Mouse (Mus musculus): ENCODE data around the gene Sfxn1. TPM values are rescaled to one million over a fixed set of nuclear protein-coding genes. Genes with fewer than 3 reads are reported as not detected.

The Sfxn1 gene
- polyA plus RNA-seq, 1 experiment from 2014 or later, result 21.0 TPM

DNA sequence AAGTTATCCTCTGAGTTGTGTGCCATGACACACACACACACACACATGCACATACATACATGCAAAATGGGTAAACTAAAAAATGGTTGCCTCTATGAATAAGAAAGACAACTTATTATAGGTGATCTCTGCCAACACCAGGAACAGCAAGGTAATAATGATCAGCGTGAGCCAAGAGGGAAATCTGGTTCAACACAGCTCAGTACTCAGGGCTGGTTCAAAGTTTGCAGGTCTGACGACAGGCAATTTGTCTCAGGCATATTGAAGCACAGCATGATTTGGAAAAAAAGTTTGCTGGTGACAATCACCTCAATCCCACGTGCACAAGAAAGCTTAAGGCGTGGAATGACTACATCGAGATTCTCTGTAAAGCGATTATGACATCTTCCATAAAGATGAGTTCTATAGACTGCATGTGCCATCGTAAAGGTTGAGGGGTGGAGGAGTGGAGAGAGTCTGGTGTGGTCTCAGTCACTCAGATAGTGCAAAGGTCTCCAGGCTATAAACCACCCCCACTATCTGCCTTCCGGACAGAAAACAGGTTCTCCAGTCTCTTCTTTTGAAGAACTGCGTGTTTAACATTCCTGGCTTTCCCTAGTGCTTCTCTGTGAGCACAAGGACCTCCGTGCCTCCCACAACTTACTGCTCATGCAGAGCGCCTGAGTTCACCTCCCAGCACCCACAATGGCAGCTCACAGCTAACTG, 6.0 kb downstream of the Sfxn1 start:
- WGBS, result 58% methylated on average over 11 of the region's 11 CpGs
- H3K27ac ChIP-seq, result no peak overlapping the region
- H3K27me3 ChIP-seq, result no peaks in the 10 kb centered on the region
- no peaks in the 10 kb centered on the region for H3K36me3 ChIP-seq
- no peak overlapping the region for H3K4me2 ChIP-seq
- H3K4me3 ChIP-seq, result no peak overlapping the region
- no peaks in the 10 kb centered on the region for H3K9me3 ChIP-seq (replicated peaks)
- H3K4me1 ChIP-seq (replicated peaks), result peaks cover 44% of the 10 kb centered on the region
- no peak for ATAC-seq (replicated peaks; ENCODE audit: insufficient number of reproducible peaks, insufficient read depth, low FRiP score, low read depth)
- H3K9ac ChIP-seq, result no peak overlapping the region

DNA sequence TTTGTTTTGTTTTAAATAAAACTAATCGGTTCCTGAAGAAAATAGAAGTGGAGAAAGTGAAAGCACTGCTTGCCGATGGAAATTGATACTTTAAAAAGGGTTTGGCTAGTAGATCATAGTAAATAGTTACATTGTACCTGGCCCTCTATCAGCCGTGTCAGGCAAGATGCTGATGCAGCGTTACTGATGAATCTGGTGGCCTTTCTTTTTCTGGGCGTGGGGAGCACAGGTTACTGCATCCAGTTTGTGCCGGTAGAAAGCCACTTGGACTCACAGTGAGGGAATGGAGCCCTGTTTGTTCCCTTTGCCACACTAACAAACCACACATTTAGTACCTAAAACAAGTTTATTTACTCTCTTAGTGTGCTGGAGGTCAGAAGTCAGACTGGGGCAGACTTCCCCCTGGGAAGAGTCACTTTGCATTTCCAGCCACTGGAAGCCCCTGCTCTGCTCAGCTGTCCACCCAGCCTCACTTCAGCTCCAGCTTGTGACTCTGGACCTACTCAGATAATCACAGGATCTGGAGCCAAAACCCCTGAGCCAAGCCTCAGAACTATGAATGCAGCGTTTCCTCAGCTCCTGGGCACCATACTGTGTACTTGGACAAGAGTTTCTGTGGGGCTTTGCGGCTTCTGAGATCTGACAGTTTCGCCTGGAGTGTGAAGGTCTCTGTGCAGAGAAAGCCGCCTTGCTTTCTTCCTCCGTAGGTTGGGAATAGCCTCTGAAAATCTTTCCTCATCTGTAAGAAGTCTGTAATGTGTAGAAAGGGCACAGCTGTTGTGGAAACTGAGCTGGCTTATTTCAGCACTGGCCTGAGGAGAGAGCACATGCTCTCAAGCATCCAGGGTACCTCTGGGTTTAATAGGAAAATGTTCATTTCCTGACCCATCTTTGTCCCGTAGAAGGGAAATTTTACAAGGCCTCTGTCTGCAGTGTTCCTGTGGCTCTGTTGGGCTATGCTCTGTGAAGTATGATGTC, 8.4 kb downstream of the Sfxn1 start:
- Histone ChIP-seq H3K27me3 (no peaks in the 10 kb centered on the region), H3K27ac (peak overlapping the region; percentile 14; the same call in 1 of the 2 replicates), H3K4me1 (replicated peaks) (peaks cover 45% of the 10 kb centered on the region), H3K36me3 (no peaks in the 10 kb centered on the region), H3K9me3 (replicated peaks) (no peaks in the 10 kb centered on the region), H3K4me3 (no peak overlapping the region), H3K4me2 (no peak overlapping the region), H3K9ac (no peak overlapping the region)
- ATAC-seq (replicated peaks; ENCODE audit: insufficient number of reproducible peaks, insufficient read depth, low FRiP score, low read depth), result no peak
- WGBS, result 61% methylated on average over 12 of the region's 12 CpGs

DNA sequence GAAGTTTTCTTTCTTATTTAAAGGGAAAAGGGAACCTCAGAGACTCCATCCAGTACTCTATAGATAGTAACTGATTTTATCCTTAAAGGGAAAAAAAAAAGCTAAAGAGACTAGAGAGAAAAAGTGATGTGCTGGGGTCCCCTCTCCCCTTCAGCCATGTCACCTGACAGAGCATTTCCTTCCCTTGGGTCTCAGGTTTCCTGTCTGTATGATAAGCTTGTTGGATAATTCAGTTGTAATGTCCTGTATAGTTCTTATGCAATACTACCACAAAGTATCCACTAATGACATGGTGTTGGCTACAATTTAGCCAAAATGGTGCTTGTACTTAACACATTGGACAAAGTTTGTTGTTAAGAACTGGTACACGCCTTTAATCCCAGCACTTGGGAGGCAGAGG, 9.1 kb downstream of the Sfxn1 start:
- no peak overlapping the region for H3K4me3 ChIP-seq
- whole genome bisulfite sequencing, result 83% methylated on average over 1 of the region's 1 CpGs
- H3K27ac ChIP-seq, result 0 out of 2 replicates have a peak overlapping the region, but pooled peaks have one; percentile 14
- peaks cover 43% of the 10 kb centered on the region for H3K4me1 ChIP-seq (replicated peaks)
- H3K27me3 ChIP-seq, result no peaks in the 10 kb centered on the region
- no peaks in the 10 kb centered on the region for H3K9me3 ChIP-seq (replicated peaks)
- H3K4me2 ChIP-seq, result no peak overlapping the region
- peaks cover 4% of the 10 kb centered on the region; the same call in 1 of the 2 replicates for H3K36me3 ChIP-seq
- no peak for ATAC-seq (replicated peaks; ENCODE audit: insufficient number of reproducible peaks, insufficient read depth, low FRiP score, low read depth)
- no peak overlapping the region for H3K9ac ChIP-seq

DNA sequence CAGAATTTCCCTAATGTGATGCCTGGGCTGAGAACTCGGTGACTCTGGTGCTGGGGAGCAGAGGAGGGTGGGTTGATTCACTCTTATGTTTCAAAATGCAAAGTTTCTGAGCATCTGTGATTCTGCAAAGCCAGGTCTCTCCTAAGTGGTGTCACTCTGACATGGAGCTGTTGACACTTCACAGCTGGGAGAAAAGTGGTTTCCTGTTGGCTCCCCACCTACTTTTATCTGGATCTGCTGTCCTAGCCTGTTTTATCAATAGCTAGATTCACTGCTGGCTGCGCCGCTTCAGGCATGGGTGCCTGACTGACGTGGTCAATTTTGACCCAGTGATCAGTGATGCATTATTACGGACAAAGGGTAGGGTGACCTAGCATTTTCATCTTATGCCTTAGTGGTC, 11.3 kb downstream of the Sfxn1 start:
- Histone ChIP-seq H3K36me3 (peaks cover 23% of the 10 kb centered on the region; the same call in 1 of the 2 replicates), H3K4me1 (replicated peaks) (peaks cover 34% of the 10 kb centered on the region), H3K27me3 (no peaks in the 10 kb centered on the region), H3K9me3 (replicated peaks) (no peaks in the 10 kb centered on the region), H3K4me3 (no peak overlapping the region), H3K27ac (no peak overlapping the region), H3K9ac (no peak overlapping the region), H3K4me2 (no peak overlapping the region)
- 37% methylated on average over 5 of the region's 5 CpGs for WGBS
- no peak for ATAC-seq (replicated peaks; ENCODE audit: insufficient number of reproducible peaks, insufficient read depth, low FRiP score, low read depth)

DNA sequence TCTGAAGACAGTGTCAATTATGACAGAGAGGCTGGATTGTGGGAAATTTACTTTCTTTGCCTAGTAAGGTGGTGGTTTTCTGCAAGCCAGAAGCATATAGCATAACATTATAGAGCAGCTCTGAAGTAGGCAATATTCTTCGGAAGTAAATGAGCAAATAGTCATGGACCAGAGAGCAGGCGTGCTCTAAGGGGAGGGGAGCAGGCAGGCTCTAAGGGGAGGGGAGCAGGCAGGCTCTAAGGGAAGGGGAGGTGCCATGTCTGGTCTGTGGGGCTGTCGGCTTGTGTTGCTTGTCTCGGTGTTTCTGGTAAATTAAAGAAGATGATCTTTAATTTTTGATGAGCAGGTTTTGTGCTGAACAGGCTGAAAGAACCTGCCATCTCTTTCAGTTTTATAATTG, 12.5 kb downstream of the Sfxn1 start:
- Histone ChIP-seq H3K27ac (no peak overlapping the region), H3K9ac (no peak overlapping the region), H3K4me1 (replicated peaks) (peaks cover 26% of the 10 kb centered on the region), H3K9me3 (replicated peaks) (no peaks in the 10 kb centered on the region), H3K4me2 (no peak overlapping the region), H3K4me3 (no peak overlapping the region), H3K27me3 (no peaks in the 10 kb centered on the region), H3K36me3 (peaks cover 34% of the 10 kb centered on the region)
- 64% methylated on average over 4 of the region's 4 CpGs for WGBS
- ATAC-seq (replicated peaks; ENCODE audit: insufficient number of reproducible peaks, insufficient read depth, low FRiP score, low read depth), result no peak

DNA sequence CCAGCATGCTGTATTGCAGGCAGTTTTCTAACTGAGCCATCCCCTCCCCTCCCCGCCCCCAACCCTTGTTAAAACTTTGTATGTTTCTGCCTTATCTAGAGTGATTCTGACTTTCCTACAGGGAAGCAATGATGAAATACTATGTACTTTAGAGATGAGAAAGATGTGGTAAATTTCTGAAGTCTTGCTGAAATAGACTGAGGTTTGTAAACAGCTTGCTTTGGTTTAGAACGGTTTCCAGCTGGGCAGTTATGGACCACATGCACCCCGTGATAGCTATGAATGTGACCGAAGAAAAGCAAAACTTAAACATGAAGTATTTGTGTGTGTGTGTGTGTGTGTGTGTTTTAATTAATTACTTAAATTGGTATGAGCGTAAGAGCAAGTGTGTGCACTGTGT, 13.2 kb downstream of the Sfxn1 start:
- 82% methylated on average over 5 of the region's 5 CpGs for WGBS
- H3K9me3 ChIP-seq (replicated peaks), result no peaks in the 10 kb centered on the region
- ATAC-seq (replicated peaks; ENCODE audit: insufficient number of reproducible peaks, insufficient read depth, low FRiP score, low read depth), result no peak

DNA sequence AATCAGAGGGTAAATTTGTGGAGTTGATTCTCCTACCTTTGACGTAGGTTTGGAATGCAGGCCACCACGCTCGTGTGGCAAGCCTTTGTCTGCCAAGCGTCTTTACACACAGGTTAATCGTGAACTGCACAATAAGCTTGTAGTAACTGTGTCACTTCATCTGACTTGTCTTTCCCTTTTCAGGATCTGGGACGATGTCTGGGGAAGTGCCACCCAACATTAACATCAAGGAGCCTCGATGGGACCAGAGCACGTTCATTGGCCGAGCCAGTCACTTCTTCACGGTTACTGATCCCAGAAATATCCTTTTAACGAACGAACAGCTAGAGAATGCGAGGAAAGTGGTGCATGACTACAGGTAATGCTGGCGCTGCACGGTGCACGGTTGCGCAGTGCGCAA, 13.6 kb downstream of the Sfxn1 start:
- ATAC-seq (replicated peaks; ENCODE audit: insufficient number of reproducible peaks, insufficient read depth, low FRiP score, low read depth), result no peak
- Histone ChIP-seq H3K4me2 (no peak overlapping the region), H3K27me3 (no peaks in the 10 kb centered on the region), H3K9me3 (replicated peaks) (no peaks in the 10 kb centered on the region), H3K27ac (no peak overlapping the region), H3K4me1 (replicated peaks) (peaks cover 20% of the 10 kb centered on the region), H3K36me3 (peaks cover 42% of the 10 kb centered on the region), H3K4me3 (no peak overlapping the region), H3K9ac (no peak overlapping the region)
- WGBS, result 92% methylated on average over 18 of the region's 18 CpGs

More for the DNA sequence above, 13.2 kb downstream of the Sfxn1 start:
- no peak overlapping the region for H3K4me2 ChIP-seq
- H3K9ac ChIP-seq, result no peak overlapping the region
- H3K27ac ChIP-seq, result no peak overlapping the region
- peaks cover 25% of the 10 kb centered on the region for H3K4me1 ChIP-seq (replicated peaks)
- H3K27me3 ChIP-seq, result no peaks in the 10 kb centered on the region
- H3K4me3 ChIP-seq, result no peak overlapping the region
- peaks cover 41% of the 10 kb centered on the region for H3K36me3 ChIP-seq

DNA sequence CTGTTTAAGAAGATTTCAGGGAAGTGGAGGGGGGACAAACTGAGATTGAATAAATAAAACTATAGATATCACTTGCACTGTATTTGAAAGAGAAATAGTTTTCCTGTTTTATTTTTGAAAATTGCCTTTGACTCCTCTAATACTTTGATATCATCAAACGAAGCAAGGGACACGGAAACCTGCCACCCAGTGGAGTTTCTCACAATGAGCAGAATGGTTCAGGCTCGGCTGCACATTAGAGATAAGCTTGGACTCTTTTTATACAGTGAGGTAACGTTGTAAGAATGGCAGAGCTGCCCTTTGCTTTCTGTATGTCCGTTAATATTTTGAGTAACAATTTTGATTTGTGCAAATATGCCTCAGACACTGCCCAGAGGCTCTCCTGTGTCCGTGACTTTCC, 20.1 kb downstream of the Sfxn1 start:
- H3K4me1 ChIP-seq (replicated peaks), result peaks cover 9% of the 10 kb centered on the region; the same call in 1 of the 2 replicates
- no peak overlapping the region for H3K4me3 ChIP-seq
- H3K27ac ChIP-seq, result no peak overlapping the region
- no peaks in the 10 kb centered on the region for H3K9me3 ChIP-seq (replicated peaks)
- no peak for ATAC-seq (replicated peaks; ENCODE audit: insufficient number of reproducible peaks, insufficient read depth, low FRiP score, low read depth)
- H3K4me2 ChIP-seq, result no peak overlapping the region
- 54% methylated on average over 6 of the region's 6 CpGs for WGBS
- H3K36me3 ChIP-seq, result peaks cover 64% of the 10 kb centered on the region
- no peaks in the 10 kb centered on the region for H3K27me3 ChIP-seq
- no peak overlapping the region for H3K9ac ChIP-seq

DNA sequence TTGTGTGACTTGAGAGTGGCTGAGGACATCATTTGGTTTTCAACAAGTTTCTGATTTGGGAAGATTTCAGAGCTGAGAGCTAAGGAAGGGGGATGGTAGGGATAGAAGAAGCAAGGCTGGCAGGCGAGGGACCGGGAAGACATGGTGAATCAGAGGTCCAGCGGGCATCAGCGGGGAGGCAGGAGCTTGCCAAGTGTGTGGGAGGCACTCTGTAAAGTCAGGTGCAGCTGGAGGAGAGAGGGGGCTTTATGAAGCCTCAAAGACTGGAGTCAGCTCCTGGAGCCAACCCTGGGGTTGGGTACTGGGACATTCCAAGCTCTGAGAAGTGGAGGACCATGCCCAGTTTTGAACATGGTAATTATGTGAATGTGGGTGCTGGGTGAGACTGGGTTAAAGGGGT, 22.7 kb downstream of the Sfxn1 start:
- Histone ChIP-seq H3K4me2 (no peak overlapping the region), H3K36me3 (peaks cover 59% of the 10 kb centered on the region), H3K9ac (no peak overlapping the region), H3K4me1 (replicated peaks) (peaks cover 9% of the 10 kb centered on the region; the same call in 1 of the 2 replicates), H3K27ac (no peak overlapping the region), H3K9me3 (replicated peaks) (no peaks in the 10 kb centered on the region), H3K27me3 (no peaks in the 10 kb centered on the region), H3K4me3 (no peak overlapping the region)
- WGBS, result 87% methylated on average over 4 of the region's 4 CpGs
- ATAC-seq (replicated peaks; ENCODE audit: insufficient number of reproducible peaks, insufficient read depth, low FRiP score, low read depth), result no peak

DNA sequence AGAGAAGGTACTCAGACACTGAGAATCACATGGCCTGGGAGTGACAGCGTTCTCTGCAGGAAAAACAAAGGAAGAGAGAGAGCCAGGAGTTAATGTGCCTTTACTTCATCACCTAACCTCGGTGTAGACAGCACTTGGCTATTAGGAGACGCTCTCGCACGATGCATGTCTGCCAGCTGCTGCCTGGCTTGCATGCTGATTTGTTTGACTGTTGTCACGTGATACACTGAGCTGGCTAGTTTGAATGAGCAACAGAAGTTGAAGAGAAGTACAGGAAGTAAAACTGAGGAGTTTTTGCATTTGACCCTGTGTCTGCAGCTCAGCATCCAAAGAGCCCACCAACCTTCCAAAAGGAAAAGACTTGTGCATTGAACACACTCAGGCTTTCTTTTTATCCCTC, 23.3 kb downstream of the Sfxn1 start:
- Histone ChIP-seq H3K36me3 (peaks cover 53% of the 10 kb centered on the region; the same call in 1 of the 2 replicates), H3K4me3 (no peak overlapping the region), H3K4me2 (no peak overlapping the region), H3K27ac (no peak overlapping the region), H3K9ac (no peak overlapping the region), H3K4me1 (replicated peaks) (peaks cover 9% of the 10 kb centered on the region; the same call in 1 of the 2 replicates), H3K27me3 (no peaks in the 10 kb centered on the region), H3K9me3 (replicated peaks) (no peaks in the 10 kb centered on the region)
- ATAC-seq (replicated peaks; ENCODE audit: insufficient number of reproducible peaks, insufficient read depth, low FRiP score, low read depth), result no peak
- WGBS, result 55% methylated on average over 6 of the region's 6 CpGs

DNA sequence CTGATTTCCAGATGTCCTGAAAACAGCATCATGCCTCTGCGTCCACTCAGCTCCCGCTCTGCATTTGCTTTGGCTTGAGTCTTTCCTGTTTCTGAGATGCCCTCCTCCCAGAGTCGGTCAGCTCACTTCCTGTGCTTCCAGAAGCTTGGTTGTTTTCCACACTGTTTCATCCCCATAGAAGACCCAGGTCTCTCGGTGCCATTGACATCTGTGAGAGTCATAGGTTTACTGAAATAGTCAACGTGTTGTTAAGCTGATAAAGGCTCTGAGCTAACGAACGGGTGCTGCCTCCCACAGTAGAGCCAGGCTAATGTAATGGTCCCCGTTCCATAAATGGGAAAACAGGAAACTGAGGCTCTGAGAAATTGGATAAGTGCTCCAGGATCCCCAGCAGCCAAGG, 24.1 kb downstream of the Sfxn1 start:
- peaks cover 56% of the 10 kb centered on the region; the same call in 1 of the 2 replicates for H3K36me3 ChIP-seq
- 67% methylated on average over 8 of the region's 8 CpGs for WGBS

More for the DNA sequence above, 24.1 kb downstream of the Sfxn1 start:
- H3K4me2 ChIP-seq, result no peak overlapping the region
- H3K4me3 ChIP-seq, result no peak overlapping the region
- no peaks in the 10 kb centered on the region for H3K9me3 ChIP-seq (replicated peaks)
- H3K27ac ChIP-seq, result no peak overlapping the region
- no peak overlapping the region for H3K9ac ChIP-seq
- H3K4me1 ChIP-seq (replicated peaks), result peaks cover 12% of the 10 kb centered on the region; the same call in 1 of the 2 replicates
- ATAC-seq (replicated peaks; ENCODE audit: insufficient number of reproducible peaks, insufficient read depth, low FRiP score, low read depth), result no peak
- no peaks in the 10 kb centered on the region for H3K27me3 ChIP-seq

Measured in heart, embryonic 15.5 days (tissue).